Mouse (Mus musculus): Measurements from ENCODE around the gene Arhgef16.

Gene Arhgef16

DNA sequence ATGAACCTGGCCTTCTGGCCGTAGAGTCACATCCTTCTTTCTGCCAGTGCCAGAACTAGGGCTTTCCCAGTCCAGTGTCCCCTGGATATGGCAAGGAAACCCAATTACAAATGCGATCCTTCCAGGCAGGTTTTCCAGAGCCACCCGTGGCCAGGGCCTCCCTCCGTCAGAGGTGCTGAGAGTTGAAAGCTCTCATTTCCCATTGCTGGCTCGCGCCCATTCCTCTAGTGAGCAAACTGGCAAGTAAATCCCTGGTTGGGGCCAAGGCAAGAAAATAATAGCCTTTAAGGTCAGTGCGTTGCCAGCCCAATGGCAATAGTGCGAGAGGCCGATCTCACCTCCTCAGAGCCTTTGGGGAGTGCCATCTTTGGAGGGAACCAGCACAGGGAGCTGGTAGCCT, 71.9 kb downstream of the Arhgef16 start:
- DNase-seq (ENCODE audit: low spot score), result no peak

Measured in ovary, postnatal 10 days (tissue).